18 mouse cellular contexts compared by ENCODE assay signal in the genomic region with DNA sequence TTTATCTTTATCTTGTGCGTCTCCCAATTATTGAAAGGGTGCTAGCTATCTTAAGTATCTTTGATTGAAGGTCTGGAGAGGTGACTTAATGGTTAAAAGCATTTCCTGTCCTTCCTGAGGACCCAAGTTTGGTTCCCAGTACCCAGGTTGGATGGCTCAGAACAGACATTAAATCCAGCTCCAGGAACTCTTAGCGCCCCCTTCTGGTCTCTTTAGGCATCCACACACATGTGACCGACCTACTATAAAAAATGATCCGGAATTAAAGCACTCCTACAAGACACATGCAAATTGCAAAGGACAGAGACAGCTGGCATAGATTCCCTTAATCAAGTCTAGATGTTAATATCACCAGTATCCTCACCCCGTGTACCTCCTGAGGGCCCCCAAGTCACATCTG.
A peak's percentile ranks its signal among the peaks of the same experiment; 100 is the strongest.
DNase-seq lines count a peak whose midpoint lies in the region; ATAC-seq and TF ChIP-seq lines count a peak whose summit lies in the region.
"Had no signal": no experiment of that assay in that cellular context is flagged by ENCODE, and none has a peak within 500 bp of the region (broad histone marks: within the 10 kb centered on the region; RNA-seq: fewer than 3 reads in every experiment).

No protein-coding gene starts in this region.

- peaks cover 5% of the 10 kb centered on the region; the same call in 1 of the 2 replicates for H3K4me1 ChIP-seq in hindbrain, postnatal 0 days (ENCODE audit: insufficient read depth, low read length)
- peaks cover 23% of the 10 kb centered on the region for H3K4me1 ChIP-seq in hindbrain, embryonic 10.5 days (replicated peaks)
- H3K4me1 ChIP-seq in midbrain, postnatal 0 days (ENCODE audit: insufficient read depth, low read length), result no peaks in the 10 kb centered on the region; the same call in 1 of the 2 replicates
- peaks cover 14% of the 10 kb centered on the region for H3K4me1 ChIP-seq in midbrain, embryonic 11.5 days (ENCODE audit: control insufficient read depth, insufficient read depth, low read length)
- H3K4me1 ChIP-seq in bone marrow macrophage, adult 2 months (ENCODE audit: control insufficient read depth, insufficient read depth, low read length), result peaks cover 74% of the 10 kb centered on the region

- no peaks in the 10 kb centered on the region for H3K9me3 ChIP-seq in hindbrain, postnatal 0 days (ENCODE audit: low read length)
- no peaks in the 10 kb centered on the region for H3K9me3 ChIP-seq in hindbrain, embryonic 10.5 days
- no peaks in the 10 kb centered on the region for H3K9me3 ChIP-seq in midbrain, postnatal 0 days (ENCODE audit: low read length)
- no peaks in the 10 kb centered on the region for H3K9me3 ChIP-seq in midbrain, embryonic 11.5 days (ENCODE audit: control insufficient read depth, low read length)
- H3K9me3 ChIP-seq: heart, embryonic 12.5 days; liver, embryonic 13.5 days; midbrain, embryonic 15.5 days had no signal

- no peaks in the 10 kb centered on the region for H3K36me3 ChIP-seq in hindbrain, postnatal 0 days (ENCODE audit: insufficient read depth, low read length)
- H3K36me3 ChIP-seq in hindbrain, embryonic 10.5 days, result no peaks in the 10 kb centered on the region
- no peaks in the 10 kb centered on the region for H3K36me3 ChIP-seq in midbrain, postnatal 0 days (ENCODE audit: insufficient read depth, low read length)
- H3K36me3 ChIP-seq in midbrain, embryonic 11.5 days (ENCODE audit: control insufficient read depth, insufficient read depth, low read length), result no peaks in the 10 kb centered on the region
- H3K36me3 ChIP-seq: heart, embryonic 12.5 days; liver, embryonic 13.5 days; midbrain, embryonic 15.5 days had no signal

- no peak for TF ChIP-seq POLR2A in bone marrow macrophage, adult 2 months (IDR thresholded peaks at IDR 0.05; ENCODE audit: borderline replicate concordance, low read depth, low read length)

- TF ChIP-seq CTCF in hindbrain, postnatal 0 days (IDR thresholded peaks at IDR 0.05; ENCODE audit: low read depth), result 0 out of 2 replicates have a peak, but pooled peaks have one; percentile 2
- TF ChIP-seq CTCF in midbrain, postnatal 0 days (IDR thresholded peaks at IDR 0.05), result peak; percentile 33; the same call in 1 of the 2 replicates
- TF ChIP-seq CTCF in bone marrow macrophage, adult 2 months (IDR thresholded peaks at IDR 0.05; ENCODE audit: low read depth, low read length), result no peak

- H3K4me2 ChIP-seq in hindbrain, postnatal 0 days (ENCODE audit: low read depth, low read length), result no peak overlapping the region
- no peak overlapping the region for H3K4me2 ChIP-seq in midbrain, postnatal 0 days (ENCODE audit: low read depth, low read length, poor library complexity, severe bottlenecking)
- no peak overlapping the region for H3K4me2 ChIP-seq in midbrain, embryonic 11.5 days
- H3K4me2 ChIP-seq: heart, embryonic 12.5 days; liver, embryonic 13.5 days; midbrain, embryonic 15.5 days had no signal

- ATAC-seq in hindbrain, postnatal 0 days, result no peak
- ATAC-seq in midbrain, postnatal 0 days (ENCODE audit: low FRiP score), result no peak
- no peak for ATAC-seq in midbrain, embryonic 11.5 days (ENCODE audit: low FRiP score)
- ATAC-seq: forebrain, embryonic 16.5 days; midbrain, embryonic 15.5 days had no signal

- no peak overlapping the region for H3K9ac ChIP-seq in hindbrain, postnatal 0 days (replicated peaks; ENCODE audit: low read length)
- no peak overlapping the region for H3K9ac ChIP-seq in midbrain, postnatal 0 days (replicated peaks; ENCODE audit: low read length, poor library complexity, severe bottlenecking)
- no peak overlapping the region for H3K9ac ChIP-seq in midbrain, embryonic 11.5 days (ENCODE audit: low read length)
- H3K9ac ChIP-seq: heart, embryonic 12.5 days; liver, embryonic 13.5 days; midbrain, embryonic 15.5 days had no signal

- WGBS in hindbrain, postnatal 0 days, result 87% methylated on average over 5 of the region's 5 CpGs
- WGBS in hindbrain, embryonic 10.5 days, result 90% methylated on average over 5 of the region's 5 CpGs
- 89% methylated on average over 5 of the region's 5 CpGs for WGBS in midbrain, postnatal 0 days
- WGBS in midbrain, embryonic 11.5 days, result 92% methylated on average over 5 of the region's 5 CpGs

- no peaks in the 10 kb centered on the region for H3K27me3 ChIP-seq in hindbrain, postnatal 0 days (ENCODE audit: insufficient read depth, low read length)
- no peaks in the 10 kb centered on the region for H3K27me3 ChIP-seq in hindbrain, embryonic 10.5 days (ENCODE audit: insufficient read depth, poor library complexity, severe bottlenecking)
- H3K27me3 ChIP-seq in midbrain, postnatal 0 days (ENCODE audit: insufficient read depth, low read length), result no peaks in the 10 kb centered on the region
- no peaks in the 10 kb centered on the region for H3K27me3 ChIP-seq in midbrain, embryonic 11.5 days (ENCODE audit: control insufficient read depth, insufficient read depth, low read length)
- H3K27me3 ChIP-seq: heart, embryonic 12.5 days; liver, embryonic 13.5 days; midbrain, embryonic 15.5 days had no signal

- no peak overlapping the region for H3K4me3 ChIP-seq in hindbrain, postnatal 0 days (ENCODE audit: low read length)
- H3K4me3 ChIP-seq in hindbrain, embryonic 10.5 days, result no peak overlapping the region
- H3K4me3 ChIP-seq in midbrain, postnatal 0 days (ENCODE audit: low read depth, low read length), result no peak overlapping the region
- H3K4me3 ChIP-seq in midbrain, embryonic 11.5 days (ENCODE audit: low read depth, low read length), result no peak overlapping the region
- no peak overlapping the region for H3K4me3 ChIP-seq in bone marrow macrophage, adult 2 months (ENCODE audit: insufficient read depth, low read length)
- H3K4me3 ChIP-seq: erythroblast, embryonic 14.5 days; heart, embryonic 12.5 days; liver, embryonic 13.5 days; midbrain, embryonic 15.5 days had no signal

- no peak overlapping the region for H3K27ac ChIP-seq in hindbrain, postnatal 0 days
- H3K27ac ChIP-seq in hindbrain, embryonic 10.5 days, result no peak overlapping the region
- H3K27ac ChIP-seq in midbrain, postnatal 0 days (ENCODE audit: low read depth, low read length), result no peak overlapping the region
- no peak overlapping the region for H3K27ac ChIP-seq in midbrain, embryonic 11.5 days (ENCODE audit: low read depth, low read length)
- peak overlapping the region; percentile 93 for H3K27ac ChIP-seq in bone marrow macrophage, adult 2 months (ENCODE audit: insufficient read depth, low read depth, low read length)
- H3K27ac ChIP-seq: kidney, postnatal 0 days; liver, embryonic 13.5 days; midbrain, embryonic 15.5 days had no signal

- no peak for DNase-seq in hindbrain, postnatal 0 days (ENCODE audit: low spot score)
- no peak for DNase-seq in hindbrain, embryonic 10.5 days (ENCODE audit: low spot score)
- DNase-seq in midbrain, postnatal 0 days (ENCODE audit: low spot score), result no peak
- DNase-seq in midbrain, embryonic 11.5 days (ENCODE audit: low spot score, missing footprints), result no peak
- DNase-seq in thymus, adult 18-20 months, result no peak
- DNase-seq in frontal cortex, adult 2 months (ENCODE audit: extremely low spot score in 1 of 2, low spot score in 1 of 2), result no peak
- DNase-seq: adrenal gland, adult 2 months; cerebellum, postnatal 10 days; gastrocnemius, postnatal 14 days; heart, postnatal 36 days; liver, embryonic 13.5 days; thymus, postnatal 4 days had no signal
